Mouse (Mus musculus) liver, embryonic 13.5 days (tissue): Measurements from ENCODE around the gene AF366264. TPM values are rescaled to one million over a fixed set of nuclear protein-coding genes. Genes with fewer than 3 reads are reported as not detected.

ENCODE experiments used
- polyA plus RNA-seq: library from polyadenylated mRNA; unstranded; fragments of >200 nt; fragmentation: Nextera tagmentation; extraction: Ambion mirVana; gene quantifications from 2 replicates; pipeline ENCODE4 v1.2.1, GENCODE M21; 2015

The AF366264 gene
- polyA plus RNA-seq, 1 experiment from 2014 or later = not detected

Other genes starting within 250 kb of the AF366264 start
- gene Rasa3, start 160.8 kb downstream of the AF366264 start, polyA plus RNA-seq = 15.9 and 19.1 TPM in 2 replicates
- gene Cfap97d2, start 132.5 kb downstream of the AF366264 start, polyA plus RNA-seq = not detected in 2 replicates
- 62.0 and 66.8 TPM in 2 replicates for gene Cdc16, start 80.7 kb downstream of the AF366264 start, polyA plus RNA-seq
- 16.2 and 16.5 TPM in 2 replicates for gene Upf3a, start 52.8 kb downstream of the AF366264 start, polyA plus RNA-seq
- 13.5 and 17.7 TPM in 2 replicates for gene Champ1, start 31.3 kb upstream of the AF366264 start, polyA plus RNA-seq
- 6.9 and 9.9 TPM in 2 replicates for gene Coprs, start 51.9 kb upstream of the AF366264 start, polyA plus RNA-seq